Mouse (Mus musculus) mouse trophoblast stem cell (cell line): Measurements from ENCODE around the gene Agfg1.
"Not testable (repeated sequence)": the region's sequence is repeated elsewhere in the genome, so short reads cannot be mapped to it uniquely, and the experiment has no call there.

Source experiments
- in situ Hi-C, 2 experiments: fragments of 300-500 bp; cut with MseI, MboI; formaldehyde crosslinking; loops; 2 replicates in 1 of 2; 3 replicates in 1 of 2; pipeline ENCODE4 v1.15.1; 2025

Gene Agfg1

DNA sequence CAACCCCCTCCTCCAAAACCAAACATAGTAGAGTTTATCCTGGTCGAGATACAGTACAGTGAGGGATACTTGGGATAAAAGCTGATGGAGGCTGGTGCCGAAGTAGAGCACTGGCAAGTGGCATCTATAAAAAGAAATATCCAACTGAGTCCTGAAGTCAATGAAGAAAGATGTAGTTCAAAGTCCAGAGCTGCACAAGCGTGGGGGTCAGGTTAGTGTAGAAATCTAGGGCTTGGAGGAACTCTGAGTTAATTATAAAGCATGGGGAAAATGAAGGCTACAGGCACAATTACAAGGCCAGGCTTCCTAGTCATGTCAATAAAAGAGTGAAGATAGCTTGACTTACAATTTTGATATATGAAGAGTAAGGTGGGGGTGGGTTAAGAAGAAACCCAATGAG lies 61.9 kb downstream of the Agfg1 start:
- in situ Hi-C loops = no loop called here

DNA sequence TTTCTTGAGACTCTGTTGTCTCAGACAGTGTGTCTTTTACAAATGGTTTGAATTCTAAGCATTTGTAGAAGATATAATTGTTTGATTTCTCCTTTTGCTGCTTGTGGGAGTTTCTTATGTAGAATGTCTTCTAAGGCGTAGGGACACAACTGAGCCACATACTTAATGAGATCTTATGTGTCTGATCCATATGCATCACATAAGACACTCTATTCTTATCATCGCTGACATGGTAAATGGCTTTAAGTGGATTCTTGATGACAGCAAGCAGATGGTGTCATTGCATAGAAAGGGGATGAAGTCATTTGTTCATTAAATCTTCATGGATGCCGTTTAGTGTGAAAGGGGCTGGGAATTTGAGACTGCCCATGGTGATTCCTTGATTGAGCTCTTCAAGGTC lies 66.6 kb downstream of the Agfg1 start:
- in situ Hi-C loops = no loop called here

DNA sequence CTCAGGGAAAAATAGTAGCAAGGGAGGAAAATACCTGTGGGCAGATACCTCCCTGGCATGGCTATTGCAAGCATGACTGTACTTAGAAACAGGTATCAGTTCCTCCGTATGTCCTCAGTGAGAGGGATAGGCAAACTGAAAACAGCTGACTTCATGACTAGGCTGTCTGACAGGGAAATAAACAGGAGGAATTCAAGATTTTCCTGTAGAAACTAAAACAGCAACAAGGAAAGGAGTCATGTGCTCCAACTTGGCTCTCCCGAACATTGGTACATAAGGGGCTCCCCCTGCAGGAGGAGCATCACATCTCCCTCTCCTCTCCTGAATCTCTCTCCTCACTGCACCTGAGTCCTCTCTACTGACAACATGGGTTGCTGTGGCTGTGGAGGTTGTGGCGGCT lies 73.7 kb downstream of the Agfg1 start, which contains the start of gene A030005L19Rik:
Gene A030005L19Rik (plus strand): TSS at position 301 of the 400 bp plus-strand sequence.
- in situ Hi-C loops = no loop called here

DNA sequence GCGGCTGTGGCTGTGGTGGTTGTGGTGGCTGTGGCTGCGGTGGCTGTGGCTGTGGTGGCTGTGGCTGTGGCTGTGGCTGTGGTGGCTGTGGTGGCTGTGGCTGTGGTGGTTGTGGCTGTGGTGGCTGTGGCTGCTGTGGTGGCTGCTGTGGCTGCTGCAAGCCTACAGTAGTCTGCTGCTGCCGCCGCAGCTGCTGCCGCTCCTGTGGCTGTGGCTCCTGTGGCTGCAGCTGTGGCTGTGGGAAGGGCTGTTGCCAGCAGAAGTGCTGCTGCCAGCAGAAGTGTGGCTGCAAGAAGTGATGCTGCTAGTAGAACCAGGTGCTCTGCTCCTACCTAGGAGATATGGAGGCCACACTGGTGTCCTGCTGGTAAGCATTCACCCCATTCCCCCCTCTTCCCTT lies 74.2 kb downstream of the Agfg1 start:
- in situ Hi-C loops = not testable (repeated sequence)

DNA sequence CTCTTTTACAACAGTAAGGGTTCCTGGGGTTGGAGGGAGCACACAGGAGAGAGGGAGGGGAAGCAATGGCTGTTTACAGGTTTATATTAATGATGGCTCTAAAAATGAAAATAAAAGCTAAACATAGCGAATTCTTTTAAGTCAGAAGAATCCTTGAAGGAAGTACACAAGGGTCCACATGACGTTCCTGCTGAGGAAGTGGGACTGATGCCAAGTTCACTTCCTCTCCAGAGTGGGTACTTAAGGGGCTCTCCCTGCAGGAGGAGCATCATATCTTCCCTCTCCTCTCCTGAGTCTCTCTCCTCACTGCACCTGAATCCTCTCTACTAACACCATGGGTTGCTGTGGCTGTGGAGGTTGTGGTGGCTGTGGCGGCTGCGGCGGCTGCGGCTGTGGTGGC lies 85.4 kb downstream of the Agfg1 start, which contains the start of gene A030014E15Rik:
Gene A030014E15Rik (plus strand): TSS at position 268 of the 400 bp plus-strand sequence.
- in situ Hi-C loops = no loop called here

DNA sequence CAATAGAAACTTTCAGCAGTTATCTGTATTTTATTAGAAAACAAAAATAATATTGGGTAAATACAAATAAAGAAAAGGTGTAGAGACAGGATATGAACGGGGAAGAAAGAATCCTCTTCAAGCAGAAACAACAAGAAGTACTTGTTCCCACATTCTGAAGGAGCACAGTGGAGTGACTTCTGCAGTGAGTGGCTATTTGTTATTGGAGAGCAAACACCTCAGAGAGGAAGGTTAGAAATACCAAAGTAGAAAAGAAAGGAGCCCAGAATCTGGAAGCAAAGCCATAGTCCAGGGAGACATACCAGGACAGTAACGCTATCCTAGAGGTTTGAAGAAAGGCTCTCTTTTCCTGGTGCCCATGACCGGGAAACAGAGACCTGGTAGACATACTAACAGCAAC lies 91.3 kb downstream of the Agfg1 start:
- in situ Hi-C loops = not testable (repeated sequence)

DNA sequence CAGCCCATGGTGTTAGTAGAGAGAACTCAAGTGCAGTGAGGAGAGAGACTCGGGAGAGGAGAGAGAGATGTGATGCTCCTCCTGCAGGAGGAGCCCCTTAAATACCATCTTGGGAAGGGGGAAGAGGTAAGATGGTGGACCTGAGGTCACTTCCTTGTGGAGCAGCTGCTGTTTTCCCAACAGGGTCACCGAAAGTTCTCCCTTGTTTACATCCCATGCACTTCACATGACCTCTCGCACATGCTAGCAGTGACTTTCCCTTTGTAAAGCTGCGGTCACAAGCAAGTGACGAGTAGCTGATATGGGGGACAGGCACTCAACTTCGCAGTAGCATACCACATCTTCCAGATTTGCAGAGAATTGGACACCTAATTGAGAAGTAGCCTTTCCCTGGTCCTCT lies 92.0 kb downstream of the Agfg1 start, which contains the start of gene Gm6217:
Gene Gm6217 (minus strand): TSS at position 74 of the 400 bp plus-strand sequence.
- in situ Hi-C loops = not testable (repeated sequence)

DNA sequence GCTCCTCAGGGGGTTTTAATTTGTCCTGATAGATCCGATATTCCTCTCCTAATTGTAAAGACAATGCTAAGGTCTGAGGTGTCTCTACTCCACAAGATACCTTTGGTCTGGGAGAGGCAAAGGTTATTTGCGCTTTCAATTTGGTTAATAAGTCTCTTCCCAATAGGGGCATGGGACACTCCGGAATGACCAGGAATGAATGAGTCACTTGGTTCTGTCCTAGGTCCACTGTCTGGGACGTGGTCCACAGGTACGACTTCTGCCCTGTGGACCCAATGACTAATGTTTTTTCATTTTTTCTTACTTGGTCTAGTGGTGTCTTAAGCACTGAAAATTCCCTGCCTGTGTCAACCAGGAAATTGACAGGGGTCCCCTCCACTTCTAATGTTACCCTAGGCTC lies 99.4 kb downstream of the Agfg1 start:
- in situ Hi-C loops = no loop called here

DNA sequence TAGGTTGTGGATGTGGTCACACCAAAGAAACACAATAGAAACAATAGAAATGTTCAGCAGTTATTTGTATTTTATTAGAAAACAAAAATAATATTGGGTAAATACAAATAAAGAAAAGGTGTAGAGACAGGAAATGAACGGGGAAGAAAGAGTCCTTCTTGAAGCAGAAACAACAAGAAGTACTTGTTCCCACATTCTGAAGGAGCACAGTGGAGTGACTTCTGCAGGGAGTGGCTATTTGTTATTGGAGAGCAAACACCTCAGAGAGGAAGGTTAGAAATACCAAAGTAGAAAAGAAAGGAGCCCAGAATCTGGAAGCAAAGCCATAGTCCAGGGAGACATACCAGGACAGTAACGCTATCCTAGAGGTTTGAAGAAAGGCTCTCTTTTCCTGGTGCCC lies 103.2 kb downstream of the Agfg1 start:
- in situ Hi-C loops = not testable (repeated sequence)

DNA sequence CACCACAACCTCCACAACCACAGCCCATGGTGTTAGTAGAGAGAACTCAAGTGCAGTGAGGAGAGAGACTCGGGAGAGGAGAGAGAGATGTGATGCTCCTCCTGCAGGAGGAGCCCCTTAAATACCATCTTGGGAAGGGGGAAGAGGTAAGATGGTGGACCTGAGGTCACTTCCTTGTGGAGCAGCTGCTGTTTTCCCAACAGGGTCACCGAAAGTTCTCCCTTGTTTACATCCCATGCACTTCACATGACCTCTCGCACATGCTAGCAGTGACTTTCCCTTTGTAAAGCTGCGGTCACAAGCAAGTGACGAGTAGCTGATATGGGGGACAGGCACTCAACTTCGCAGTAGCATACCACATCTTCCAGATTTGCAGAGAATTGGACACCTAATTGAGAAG lies 104.0 kb downstream of the Agfg1 start, which contains the start of gene A030003K21Rik:
Gene A030003K21Rik (minus strand): TSS at position 94 of the 400 bp plus-strand sequence.
- in situ Hi-C loops = not testable (repeated sequence)

DNA sequence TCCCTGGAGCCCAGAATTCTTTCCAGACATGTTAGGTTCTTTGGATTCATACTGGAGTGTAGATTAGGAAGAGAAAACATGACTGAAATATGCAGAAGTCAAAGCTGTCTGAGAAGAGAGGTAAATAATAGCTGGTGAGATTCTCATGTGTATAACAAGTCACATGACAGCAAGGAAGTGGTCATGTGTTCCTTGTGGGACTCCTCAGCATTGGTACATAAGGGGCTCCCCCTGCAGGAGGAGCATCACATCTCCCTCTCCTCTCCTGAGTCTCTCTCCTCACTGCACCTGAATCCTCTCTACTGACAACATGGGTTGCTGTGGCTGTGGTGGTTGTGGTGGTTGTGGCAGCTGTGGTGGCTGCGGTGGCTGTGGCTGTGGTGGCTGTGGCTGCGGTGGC lies 106.7 kb downstream of the Agfg1 start:
- in situ Hi-C loops = not testable (repeated sequence)

DNA sequence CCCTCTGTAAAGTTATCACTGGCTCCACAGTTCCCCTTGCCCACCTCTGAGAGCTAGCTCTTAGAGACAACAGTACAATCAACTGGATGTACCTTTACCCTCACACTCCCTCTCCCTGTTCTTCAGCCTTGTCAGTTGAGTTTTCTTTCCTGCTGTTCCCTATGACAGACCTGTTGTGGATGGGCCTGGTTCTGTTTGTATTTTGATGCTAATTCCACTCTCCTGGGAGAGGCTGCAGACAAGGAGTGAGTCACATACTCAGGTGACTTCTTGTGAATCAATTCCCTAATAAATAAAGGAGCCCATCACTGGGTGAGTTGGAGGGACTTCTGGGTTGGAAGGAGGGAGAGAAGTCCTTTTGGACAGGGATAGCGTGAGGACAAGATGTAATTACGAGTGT lies 109.3 kb downstream of the Agfg1 start:
- in situ Hi-C loops = no loop called here
